In the genomic region with DNA sequence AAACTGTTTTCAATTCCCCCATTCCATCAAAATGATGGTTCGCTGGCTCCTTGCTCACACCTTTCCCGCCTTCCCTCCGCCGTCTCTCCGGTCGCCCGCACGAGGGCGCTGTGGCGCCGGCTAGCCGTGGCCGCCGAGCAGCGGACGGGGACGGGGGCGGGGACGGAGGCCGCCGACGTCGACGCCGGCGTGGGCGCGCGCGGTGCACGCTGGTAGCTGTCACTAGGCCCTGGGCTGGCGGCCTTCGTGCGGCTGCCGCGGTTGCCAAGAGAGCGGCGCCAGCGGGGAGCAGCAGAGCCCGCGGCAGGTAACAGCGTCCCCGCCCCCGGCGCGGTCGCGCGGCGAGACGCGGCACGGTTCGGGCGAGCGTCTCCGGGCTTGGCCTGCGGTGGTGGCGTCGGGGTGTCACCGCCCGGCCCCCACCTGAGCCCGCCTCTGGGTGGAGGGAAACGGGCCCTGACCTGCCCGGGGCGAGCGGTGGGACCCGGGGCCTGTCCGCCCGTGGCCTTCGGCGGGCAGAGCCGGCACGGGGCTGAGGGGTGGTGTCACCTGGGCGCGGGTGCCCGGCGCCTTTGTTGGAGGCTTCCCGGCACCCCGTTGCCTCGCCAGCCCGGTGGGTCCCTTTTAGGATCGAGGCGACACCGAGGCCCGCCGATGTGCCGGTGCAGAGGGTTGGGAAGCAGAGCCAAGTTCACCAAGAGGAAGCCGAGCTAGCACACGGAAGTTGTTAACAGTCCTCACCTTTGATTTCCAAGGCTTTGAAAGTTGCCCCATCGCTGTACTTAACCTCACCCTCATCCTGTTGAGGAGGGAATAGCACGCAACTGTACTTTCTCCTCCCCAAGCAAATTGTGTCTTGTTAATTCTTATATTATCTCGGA, we compare ENCODE assay signal across 8 mouse cellular contexts. TPM values are rescaled to one million over a fixed set of nuclear protein-coding genes. Genes with fewer than 3 reads are reported as not detected.
DNase-seq lines count a peak whose midpoint lies in the region; ATAC-seq and TF ChIP-seq lines count a peak whose summit lies in the region.

TSS of gene Dop1a (plus strand) at position 165 of the 881 bp plus-strand sequence.

- peaks cover 26% of the 10 kb centered on the region for H3K79me2 ChIP-seq in CH12.LX (replicated peaks; ENCODE audit: control insufficient read depth, extremely low read depth, insufficient read depth, poor library complexity, severe bottlenecking)

- TF ChIP-seq POLR2A in CH12.LX (IDR thresholded peaks at IDR 0.05; ENCODE audit: low read depth, low read length) = peak; percentile 83

- dilution Hi-C loops in CH12.LX (cut with MboI; ENCODE audit: extremely low pct_ligation_motif_present, extremely low pct_unique_long_range_greater_than_20kb, low sequenced_read_pairs) = no loop called here

- TF ChIP-seq EP300 in CH12.LX (IDR thresholded peaks at IDR 0.05; ENCODE audit: low read length) = no peak; the same call in 1 of the 2 replicates

- TF ChIP-seq RAD21 in CH12.LX (IDR thresholded peaks at IDR 0.05; ENCODE audit: low read depth, low read length) = peak; percentile 59

- peak within 1 kb of the TSS; percentile 63 to 99 (median 81) for H3K4me3 ChIP-seq in CH12.LX (replicated peaks in 1 of 3; ENCODE audit: low read depth in 2 of 3, low read length in 2 of 3, poor library complexity in 1 of 3)
- H3K4me3 ChIP-seq in forebrain, embryonic 11.5 days (ENCODE audit: low read depth, low read length) = peak within 1 kb of the TSS; percentile 78
- peak within 1 kb of the TSS; percentile 89 for H3K4me3 ChIP-seq in heart, embryonic 16.5 days (ENCODE audit: low read length)
- H3K4me3 ChIP-seq in neural tube, embryonic 15.5 days (replicated peaks) = peak within 1 kb of the TSS; percentile 72

- H3K36me3 ChIP-seq in CH12.LX (replicated peaks in 1 of 2; ENCODE audit: control insufficient read depth in 1 of 2, insufficient read depth in 1 of 2, low read length in 1 of 2) = peaks cover 2 to 3% of the 10 kb centered on the region in 2 experiments
- no peaks in the 10 kb centered on the region for H3K36me3 ChIP-seq in forebrain, embryonic 11.5 days (ENCODE audit: control insufficient read depth, insufficient read depth, low read length)
- H3K36me3 ChIP-seq in heart, embryonic 16.5 days (ENCODE audit: control insufficient read depth, insufficient read depth) = no peaks in the 10 kb centered on the region
- no peaks in the 10 kb centered on the region for H3K36me3 ChIP-seq in neural tube, embryonic 15.5 days

- no peaks in the 10 kb centered on the region for H3K9me3 ChIP-seq in CH12.LX (replicated peaks; ENCODE audit: low read length)
- H3K9me3 ChIP-seq in forebrain, embryonic 11.5 days (ENCODE audit: control insufficient read depth, low read length) = no peaks in the 10 kb centered on the region
- H3K9me3 ChIP-seq in heart, embryonic 16.5 days (replicated peaks; ENCODE audit: control insufficient read depth, low read length) = no peaks in the 10 kb centered on the region
- no peaks in the 10 kb centered on the region for H3K9me3 ChIP-seq in neural tube, embryonic 15.5 days (replicated peaks)

- H3K27ac ChIP-seq in CH12.LX (ENCODE audit: insufficient read depth, low read depth) = peak within 1 kb of the TSS; percentile 76
- H3K27ac ChIP-seq in forebrain, embryonic 11.5 days (ENCODE audit: low read depth, low read length) = peak within 1 kb of the TSS; percentile 6; the same call in 1 of the 2 replicates
- peak within 1 kb of the TSS; percentile 66 for H3K27ac ChIP-seq in heart, embryonic 16.5 days (ENCODE audit: low read length)
- peak within 1 kb of the TSS; percentile 84 for H3K27ac ChIP-seq in neural tube, embryonic 15.5 days (replicated peaks)

- in situ Hi-C loops in CH12.LX (cut with MboI; ENCODE audit: low pct_ligation_motif_present, low pct_unique_long_range_greater_than_20kb, low sequenced_read_pairs) = loop anchor here (10.0 to 25.0 kb wide), 2 partner anchors 108 to 270 kb away; partner anchors contain the start of genes Pgm3, Prss35 and Rwdd2a

- peaks cover 4 to 26% of the 10 kb centered on the region in 2 experiments; a peak in 2 of 4 replicates for H3K4me1 ChIP-seq in CH12.LX (ENCODE audit: control insufficient read depth in 1 of 2, insufficient read depth in 2 of 2)
- no peaks in the 10 kb centered on the region; the same call in 1 of the 2 replicates for H3K4me1 ChIP-seq in forebrain, embryonic 11.5 days (replicated peaks; ENCODE audit: control insufficient read depth, insufficient read depth, low read length)
- H3K4me1 ChIP-seq in heart, embryonic 16.5 days (ENCODE audit: control insufficient read depth, insufficient read depth, low read length) = peaks cover 7% of the 10 kb centered on the region
- peaks cover 28% of the 10 kb centered on the region for H3K4me1 ChIP-seq in neural tube, embryonic 15.5 days

- H3K9ac ChIP-seq in CH12.LX (ENCODE audit: insufficient read depth, low read depth) = peak within 1 kb of the TSS; percentile 95
- H3K9ac ChIP-seq in forebrain, embryonic 11.5 days (ENCODE audit: low read length) = peak within 1 kb of the TSS; percentile 82
- peak within 1 kb of the TSS; percentile 93 for H3K9ac ChIP-seq in heart, embryonic 16.5 days (ENCODE audit: low read length)
- H3K9ac ChIP-seq in neural tube, embryonic 15.5 days (replicated peaks) = peak within 1 kb of the TSS; percentile 86

- TF ChIP-seq CTCF in CH12.LX (conservative IDR thresholded peaks at IDR 0.05 in 1 of 2, IDR thresholded peaks at IDR 0.05 in 1 of 2; ENCODE audit: low read depth in 2 of 2, low read length in 2 of 2) = peak; percentile 30 to 84; a peak in 3 of 4 replicates

- H3K27me3 ChIP-seq in CH12.LX (replicated peaks) = peaks cover 10% of the 10 kb centered on the region
- H3K27me3 ChIP-seq in forebrain, embryonic 11.5 days (ENCODE audit: control insufficient read depth, insufficient read depth, low read length) = peaks cover 6% of the 10 kb centered on the region; the same call in 1 of the 2 replicates
- 0 out of 2 replicates have a peak, but pooled peaks cover 3% of the 10 kb centered on the region for H3K27me3 ChIP-seq in heart, embryonic 16.5 days (ENCODE audit: control insufficient read depth, insufficient read depth, low read length)
- H3K27me3 ChIP-seq in neural tube, embryonic 15.5 days (replicated peaks) = no peaks in the 10 kb centered on the region

- peak within 1 kb of the TSS; percentile 84 for H3K4me2 ChIP-seq in CH12.LX (ENCODE audit: insufficient read depth, low read depth, poor library complexity, severe bottlenecking)
- peak within 1 kb of the TSS; percentile 90 for H3K4me2 ChIP-seq in forebrain, embryonic 11.5 days (ENCODE audit: low read depth, low read length, severe bottlenecking)
- peak within 1 kb of the TSS; percentile 63 for H3K4me2 ChIP-seq in heart, embryonic 16.5 days (ENCODE audit: low read depth, low read length)
- peak within 1 kb of the TSS; percentile 58 for H3K4me2 ChIP-seq in neural tube, embryonic 15.5 days

- under 1% methylated on average over 74 of the region's 93 CpGs for WGBS in forebrain, embryonic 11.5 days
- under 1% methylated on average over 93 of the region's 93 CpGs for WGBS in heart, embryonic 16.5 days
- under 1% methylated on average over 82 of the region's 93 CpGs for WGBS in neural tube, embryonic 15.5 days

- peak; percentile 95 for ATAC-seq in forebrain, embryonic 11.5 days (replicated peaks; ENCODE audit: low FRiP score)
- ATAC-seq in heart, embryonic 16.5 days (replicated peaks; ENCODE audit: extremely low read depth, insufficient read depth, low FRiP score) = peak; percentile 92
- peak; percentile 93 for ATAC-seq in neural tube, embryonic 15.5 days (ENCODE audit: low FRiP score)

- peak; percentile 83 for DNase-seq in CH12.LX (ENCODE audit: extremely low read depth)
- peak; percentile 71 for DNase-seq in c-Kit-positive CD71-positive TER-119-negative erythroid progenitor cells, embryonic 14.5 days (ENCODE audit: low read depth)
- peak; percentile 96 for DNase-seq in forebrain, embryonic 11.5 days (ENCODE audit: low spot score)
- DNase-seq in kidney, postnatal 4 days = peak; percentile 94 to 96
- peak; percentile 89 to 91 for DNase-seq in lung, adult 18-20 months
- DNase-seq in testis, postnatal 14 days (ENCODE audit: low spot score) = peak; percentile 89

TF ChIP-seq in CH12.LX, 34 proteins besides CTCF, POLR2A, EP300 and RAD21 (continues in another document):
- TF ChIP-seq SIN3A (IDR thresholded peaks at IDR 0.05; ENCODE audit: low read length) = no peak; the same call in 1 of the 2 replicates
- no peak for TF ChIP-seq MAFK (IDR thresholded peaks at IDR 0.05; ENCODE audit: insufficient replicate concordance, low read length)
- TF ChIP-seq JUN (IDR thresholded peaks at IDR 0.05; ENCODE audit: insufficient read depth, low read depth, low read length) = no peak
- peak; percentile 72; the same call in 1 of the 2 replicates for TF ChIP-seq MEF2A (IDR thresholded peaks at IDR 0.05; ENCODE audit: borderline replicate concordance, low read depth, low read length)
- no peak for TF ChIP-seq USF1 (IDR thresholded peaks at IDR 0.05; ENCODE audit: low read depth, low read length)
- TF ChIP-seq NELFE (IDR thresholded peaks at IDR 0.05; ENCODE audit: low read depth, low read length) = peak; percentile 82
- TF ChIP-seq IRF4 (IDR thresholded peaks at IDR 0.05; ENCODE audit: low read depth, low read length) = peak; percentile 46; the same call in 1 of the 2 replicates
- no peak for TF ChIP-seq RCOR1 (conservative IDR thresholded peaks at IDR 0.05; ENCODE audit: low read depth, low read length)
- no peak for TF ChIP-seq POLR2AphosphoS2 (IDR thresholded peaks at IDR 0.05; ENCODE audit: low read depth, low read length)
- peak; percentile 50 for TF ChIP-seq SMC3 (IDR thresholded peaks at IDR 0.05; ENCODE audit: low read depth, low read length)
- no peak for TF ChIP-seq USF2 (conservative IDR thresholded peaks at IDR 0.05; ENCODE audit: low read depth, low read length)
- no peak for TF ChIP-seq JUND (conservative IDR thresholded peaks at IDR 0.05; ENCODE audit: low read depth, low read length)
- TF ChIP-seq ZNF384 (IDR thresholded peaks at IDR 0.05; ENCODE audit: low read depth, low read length) = no peak
- TF ChIP-seq E2F4 (IDR thresholded peaks at IDR 0.05; ENCODE audit: insufficient replicate concordance, low read depth, low read length) = peak; percentile 85; the same call in 1 of the 2 replicates
- TF ChIP-seq KAT2A (IDR thresholded peaks at IDR 0.05; ENCODE audit: insufficient replicate concordance, low read length) = 0 out of 2 replicates have a peak, but pooled peaks have one; percentile 71
- peak; percentile 79 for TF ChIP-seq MAX (IDR thresholded peaks at IDR 0.05; ENCODE audit: low read length)
- peak; percentile 70 for TF ChIP-seq TCF12 (IDR thresholded peaks at IDR 0.05; ENCODE audit: low read depth, low read length)

RNA-seq across cellular contexts. Expression of gene Dop1a, which starts in this region (rescaled TPM):
- total RNA-seq in CH12.LX (2012; rRNA removed) = 19.0 and 19.4 TPM in 2 replicates
- total RNA-seq in CH12.LX (2014; rRNA removed) = 16.1 and 18.2 TPM in 2 replicates
- polyA plus RNA-seq in CH12.LX (2012; ENCODE audit: insufficient read length, low read depth) = 15.0 and 18.7 TPM in 2 replicates
- 14.3 and 16.8 TPM in 2 replicates for polyA plus RNA-seq in forebrain, embryonic 11.5 days (2014; fragmentation: Nextera tagmentation; extraction: Ambion mirVana)
- polyA plus RNA-seq in heart, embryonic 16.5 days (2015; fragmentation: Nextera tagmentation; extraction: Ambion mirVana) = 10.2 and 11.9 TPM in 2 replicates
- 29.5 and 30.7 TPM in 2 replicates for polyA plus RNA-seq in neural tube, embryonic 15.5 days (2015; fragmentation: Nextera tagmentation; extraction: Ambion mirVana)

Comparison
In these comparisons a context has a peak if more than half of its experiments do, and no peak if none do; other contexts are left out.
1. Peak in every context shown above with its lines: DNase-seq, ATAC-seq, H3K4me3 ChIP-seq and H3K27ac ChIP-seq.
2. H3K27ac ChIP-seq: peak in every context shown above with its lines; median percentile 84 in neural tube, embryonic 15.5 days; 76 in CH12.LX; 66 in heart, embryonic 16.5 days; 6 in forebrain, embryonic 11.5 days.